In the genomic region with DNA sequence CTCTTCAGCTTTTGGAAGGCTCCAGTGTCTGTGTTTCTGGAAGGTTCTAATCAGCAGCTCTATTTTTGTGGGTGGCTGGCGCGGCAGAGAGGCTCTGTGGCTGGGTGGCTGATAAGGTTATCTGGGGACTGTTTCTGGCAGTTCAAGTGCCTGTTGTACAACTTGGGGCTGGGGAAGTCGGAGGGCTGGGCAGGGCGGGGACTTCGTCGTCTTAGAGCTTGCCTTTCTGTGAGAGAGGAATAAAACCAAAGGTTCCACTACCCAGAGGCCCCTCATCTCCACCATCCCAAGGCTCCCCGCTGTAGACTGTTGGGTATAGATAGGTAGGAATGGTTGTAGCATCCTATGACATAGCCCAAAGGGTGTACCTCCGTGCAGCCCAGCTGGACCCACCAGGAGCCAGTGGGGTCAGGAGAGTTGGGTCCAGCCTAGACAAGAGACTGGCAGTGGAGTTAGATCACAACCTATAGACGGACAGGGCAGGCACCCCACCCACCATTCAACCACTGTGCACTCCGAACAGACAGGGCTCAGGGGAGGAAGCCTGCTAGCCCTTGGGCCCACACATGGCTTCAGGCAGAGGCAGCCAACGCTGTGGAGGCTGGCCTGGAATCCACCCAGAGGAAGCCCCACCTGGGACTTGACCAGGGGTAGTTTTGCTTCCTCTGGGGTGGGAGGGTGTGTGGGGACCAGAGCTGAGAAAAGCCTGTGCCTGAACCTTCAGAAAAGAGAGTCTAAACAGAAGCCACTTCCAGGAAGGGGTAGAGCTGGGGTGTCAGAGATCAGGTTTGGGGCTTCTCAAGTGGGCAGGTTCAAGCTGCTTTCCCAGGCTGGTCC, we compare ENCODE assay signal across 8 mouse cellular contexts.
DNase-seq lines count a peak whose midpoint lies in the region; ATAC-seq lines count a peak whose summit lies in the region.
"Had no signal": no experiment of that assay in that cellular context is flagged by ENCODE, and none has a peak within 500 bp of the region (broad histone marks: within the 10 kb centered on the region; RNA-seq: fewer than 3 reads in every experiment).

No protein-coding gene starts in this region.

- WGBS in heart, embryonic 11.5 days (ENCODE audit: insufficient replicate concordance): 19% methylated on average over 11 of the region's 11 CpGs
- WGBS in forebrain, embryonic 12.5 days: 83% methylated on average over 11 of the region's 11 CpGs

- H3K4me1 ChIP-seq in heart, embryonic 11.5 days (ENCODE audit: control insufficient read depth, insufficient read depth, low read length): peaks cover 65% of the 10 kb centered on the region
- H3K4me1 ChIP-seq in forebrain, embryonic 12.5 days: peaks cover 10% of the 10 kb centered on the region

- peak; percentile 89 for ATAC-seq in heart, embryonic 11.5 days (replicated peaks; ENCODE audit: insufficient number of reproducible peaks, low FRiP score, low TSS enrichment)
- ATAC-seq in megakaryocyte, adult 5-6 weeks (ENCODE audit: poor library complexity, severe bottlenecking): peak; percentile 59
- no peak for ATAC-seq in forebrain, embryonic 12.5 days (ENCODE audit: low FRiP score)

- peak; percentile 59 for DNase-seq in 416B (ENCODE audit: low read depth)
- peak; percentile 47 for DNase-seq in CD4-positive, CD25-positive, alpha-beta regulatory T cell, adult 2 months (ENCODE audit: low read depth, low spot score)
- DNase-seq in urinary bladder, postnatal 25 days (ENCODE audit: low spot score): no peak
- DNase-seq in kidney, adult 11 months: no peak

- no peaks in the 10 kb centered on the region for H3K9me3 ChIP-seq in heart, embryonic 11.5 days (replicated peaks; ENCODE audit: control insufficient read depth, low read length)
- H3K9me3 ChIP-seq in forebrain, embryonic 12.5 days: no peaks in the 10 kb centered on the region
- H3K9me3 ChIP-seq: limb, embryonic 13.5 days had no signal

- H3K4me2 ChIP-seq in heart, embryonic 11.5 days: peak overlapping the region; percentile 38
- H3K4me2 ChIP-seq in forebrain, embryonic 12.5 days: no peak overlapping the region
- H3K4me2 ChIP-seq: limb, embryonic 13.5 days had no signal

- peak overlapping the region; percentile 5; the same call in 1 of the 2 replicates for H3K4me3 ChIP-seq in heart, embryonic 11.5 days (ENCODE audit: low read depth, low read length)
- no peak overlapping the region for H3K4me3 ChIP-seq in forebrain, embryonic 12.5 days (replicated peaks)
- H3K4me3 ChIP-seq: limb, embryonic 13.5 days had no signal

- no peaks in the 10 kb centered on the region for H3K27me3 ChIP-seq in heart, embryonic 11.5 days (ENCODE audit: control insufficient read depth, insufficient read depth, low read length)
- no peaks in the 10 kb centered on the region for H3K27me3 ChIP-seq in forebrain, embryonic 12.5 days
- H3K27me3 ChIP-seq: limb, embryonic 13.5 days had no signal

- H3K36me3 ChIP-seq in heart, embryonic 11.5 days (ENCODE audit: control insufficient read depth, insufficient read depth, low read length): no peaks in the 10 kb centered on the region
- H3K36me3 ChIP-seq in forebrain, embryonic 12.5 days (replicated peaks): no peaks in the 10 kb centered on the region
- H3K36me3 ChIP-seq: limb, embryonic 13.5 days had no signal

- H3K27ac ChIP-seq in heart, embryonic 11.5 days (ENCODE audit: low read depth, low read length): peak overlapping the region; percentile 99
- H3K27ac ChIP-seq in forebrain, embryonic 12.5 days: no peak overlapping the region
- H3K27ac ChIP-seq: limb, embryonic 13.5 days had no signal

- peak overlapping the region; percentile 56; the same call in 1 of the 2 replicates for H3K9ac ChIP-seq in heart, embryonic 11.5 days (ENCODE audit: low read depth, low read length)
- H3K9ac ChIP-seq in forebrain, embryonic 12.5 days: no peak overlapping the region
- H3K9ac ChIP-seq: limb, embryonic 13.5 days had no signal

Comparison
In these comparisons a context has a peak if more than half of its experiments do, and no peak if none do; other contexts are left out.
1. DNase-seq: peak in 416B (single experiment) and CD4-positive, CD25-positive, alpha-beta regulatory T cell, adult 2 months (single experiment); none in urinary bladder, postnatal 25 days (single experiment) and kidney, adult 11 months (single experiment).